Mouse (Mus musculus) forebrain, embryonic 14.5 days (tissue): Measurements from ENCODE around the gene Pttg1ip. TPM values are rescaled to one million over a fixed set of nuclear protein-coding genes. Genes with fewer than 3 reads are reported as not detected.
A peak's percentile ranks its signal among the peaks of the same experiment; 100 is the strongest.

Experiments used
- microRNA counts: library from miRNA; unstranded; fragments of <30 nt; microRNA quantifications from one replicate; lab custom pipeline; 2016
- microRNA-seq: library from miRNA; unstranded; fragments of <30 nt; microRNA quantifications from one replicate; pipeline ENCODE4, GENCODE M21; 2016
- polyA plus RNA-seq: library from polyadenylated mRNA; unstranded; fragments of >200 nt; fragmentation: Nextera tagmentation; extraction: Ambion mirVana; gene quantifications from 2 replicates; pipeline ENCODE4 v1.2.1, GENCODE M21; 2014

Gene Pttg1ip
- polyA plus RNA-seq, 1 experiment from 2014 or later, result 74.1 TPM

MicroRNAs within 50 kb of the gene (microRNA counts, 519-probe panel; counts per million panel counts)
- not detected for microRNA mmu-miR-1930 (lab: Ali Mortazavi, UCI)

Small RNA genes within 50 kb of the gene (microRNA-seq; reads per million reads assigned to microRNA genes)
- 9.1 reads per million, percentile 33 among the genes with 10 or more reads in this experiment for gene Mir1930

Other genes starting within 250 kb of the Pttg1ip start
- gene Adarb1, start 163.4 kb upstream of the Pttg1ip start, polyA plus RNA-seq, result 7.8 and 10.3 TPM in 2 replicates
- 33.8 and 36.9 TPM in 2 replicates for gene Fam207a, start 65.9 kb upstream of the Pttg1ip start, polyA plus RNA-seq
- gene Itgb2, start 51.5 kb upstream of the Pttg1ip start, polyA plus RNA-seq, result 0.67 and 0.89 TPM in 2 replicates
- 277 and 308 TPM in 2 replicates for gene Sumo3, start 24.4 kb downstream of the Pttg1ip start, polyA plus RNA-seq
- 1.7 and 16.2 TPM in 2 replicates for gene Gm49325, start 24.5 kb downstream of the Pttg1ip start, polyA plus RNA-seq
- gene Ube2g2, start 40.6 kb downstream of the Pttg1ip start, polyA plus RNA-seq, result 72.6 and 73.6 TPM in 2 replicates
- gene Tspear, start 104.8 kb downstream of the Pttg1ip start, polyA plus RNA-seq, result 0.45 and 0.55 TPM in 2 replicates
- gene Gm19402, start 109.0 kb downstream of the Pttg1ip start, polyA plus RNA-seq, result not detected in 2 replicates
- not detected in 2 replicates for gene Gm9508, start 115.5 kb downstream of the Pttg1ip start, polyA plus RNA-seq
- not detected in 2 replicates for gene Gm10272, start 124.9 kb downstream of the Pttg1ip start, polyA plus RNA-seq
- gene Gm10024, start 129.7 kb downstream of the Pttg1ip start, polyA plus RNA-seq, result not detected in 2 replicates
- gene Gm10142, start 134.1 kb downstream of the Pttg1ip start, polyA plus RNA-seq, result not detected in 2 replicates
- not detected in 2 replicates for gene Krtap12-1, start 138.9 kb downstream of the Pttg1ip start, polyA plus RNA-seq
- not detected in 2 replicates for gene Gm10100, start 144.8 kb downstream of the Pttg1ip start, polyA plus RNA-seq
- gene Gm18596, start 160.9 kb downstream of the Pttg1ip start, polyA plus RNA-seq, result not detected in 2 replicates
- gene Gm9736, start 169.6 kb downstream of the Pttg1ip start, polyA plus RNA-seq, result not detected in 2 replicates
- gene Gm3233, start 178.0 kb downstream of the Pttg1ip start, polyA plus RNA-seq, result not detected in 2 replicates
- gene Gm3238, start 189.6 kb downstream of the Pttg1ip start, polyA plus RNA-seq, result not detected in 2 replicates
- gene Gm7138, start 195.2 kb downstream of the Pttg1ip start, polyA plus RNA-seq, result not detected in 2 replicates
- gene Gm3250, start 200.8 kb downstream of the Pttg1ip start, polyA plus RNA-seq, result not detected in 2 replicates
- gene Gm7137, start 206.5 kb downstream of the Pttg1ip start, polyA plus RNA-seq, result not detected in 2 replicates
- gene Gm9639, start 213.4 kb downstream of the Pttg1ip start, polyA plus RNA-seq, result not detected in 2 replicates
- not detected in 2 replicates for gene Gm19668, start 217.4 kb downstream of the Pttg1ip start, polyA plus RNA-seq
- gene Gm9507, start 230.1 kb downstream of the Pttg1ip start, polyA plus RNA-seq, result not detected in 2 replicates
- not detected in 2 replicates for gene Gm2696, start 233.0 kb downstream of the Pttg1ip start, polyA plus RNA-seq
- gene Krtap10-4, start 245.4 kb downstream of the Pttg1ip start, polyA plus RNA-seq, result not detected in 2 replicates